Mouse (Mus musculus) MEL (cell line): Measurements from ENCODE around the gene Cbs. TPM values are rescaled to one million over a fixed set of nuclear protein-coding genes. Genes with fewer than 3 reads are reported as not detected.

Experiments used
- DNase-seq: peaks from one replicate; pipeline ENCODE4 v3.0.0; 2011; ENCODE audit warnings: low read depth, low spot score
- H3K27ac ChIP-seq: 2 replicates; pipeline ENCODE4 v1.5.1; 2012; ENCODE audit warnings: low read depth, mild to moderate bottlenecking, control low read depth, low read length, moderate library complexity; ENCODE audit not compliant: control insufficient read depth
- H3K27me3 ChIP-seq, 2 experiments: fragments of 150-350 bp in 1 of 2; sonication (generic) in 1 of 2; 2 replicates each; pipeline ENCODE4 v1.6.1; 2012; ENCODE audit warnings: low read length in 2 of 2, mild to moderate bottlenecking in 2 of 2, improper control_type of control experiment in 1 of 2, moderate library complexity in 1 of 2; ENCODE audit not compliant: insufficient read depth in 2 of 2, control insufficient read depth in 1 of 2
- H3K36me3 ChIP-seq, 2 experiments: 2 replicates each; pipeline ENCODE4 v1.6.1; 2012 to 2014; ENCODE audit warnings: low read length in 2 of 2, improper control_type of control experiment in 1 of 2, inconsistent platforms in 1 of 2, mild to moderate bottlenecking in 1 of 2; ENCODE audit not compliant: insufficient read depth in 2 of 2, control insufficient read depth in 1 of 2
- H3K4me1 ChIP-seq, 2 experiments: fragments of 150-350 bp in 1 of 2; sonication (generic) in 1 of 2; 2 replicates each; pipeline ENCODE4 v1.6.1; 2012; ENCODE audit warnings: low read length in 2 of 2, improper control_type of control experiment in 1 of 2, mild to moderate bottlenecking in 1 of 2; ENCODE audit not compliant: insufficient read depth in 2 of 2, control insufficient read depth in 1 of 2
- H3K4me3 ChIP-seq, 2 experiments: fragments of 150-350 bp in 1 of 2; sonication (generic) in 1 of 2; 2 replicates each; pipeline ENCODE4 v1.5.1; 2012; ENCODE audit warnings: low read depth in 2 of 2, low read length in 2 of 2, mild to moderate bottlenecking in 2 of 2, moderate library complexity in 2 of 2, control low read depth in 1 of 2, improper control_type of control experiment in 1 of 2; ENCODE audit not compliant: control insufficient read depth in 1 of 2, insufficient read depth in 1 of 2
- H3K79me2 ChIP-seq: 2 replicates; pipeline ENCODE4 v1.6.1; 2012; ENCODE audit warnings: mild to moderate bottlenecking, low read length, moderate library complexity; ENCODE audit not compliant: control insufficient read depth, poor library complexity, insufficient read depth
- H3K9ac ChIP-seq: 2 replicates; pipeline ENCODE4 v1.6.1; 2012; ENCODE audit warnings: low read depth, mild to moderate bottlenecking, control low read depth, low read length, moderate library complexity; ENCODE audit not compliant: control insufficient read depth, poor library complexity, severe bottlenecking
- H3K9me3 ChIP-seq: fragments of 150-350 bp; sonication (generic); replicated peaks from 2 replicates; pipeline ENCODE4 v1.6.1; 2012; ENCODE audit warnings: mild to moderate bottlenecking, low read length, improper control_type of control experiment, moderate library complexity; ENCODE audit not compliant: insufficient read depth
- BHLHE40 ChIP-seq: IDR thresholded peaks from 2 replicates; pipeline ENCODE4 v1.6.1; 2012; ENCODE audit warnings: low read depth, mild to moderate bottlenecking, inconsistent platforms, low read length, improper control_type of control experiment, borderline replicate concordance
- EP300 ChIP-seq, 2 experiments: IDR thresholded peaks; 2 replicates each; pipeline ENCODE4 v1.6.1; 2011; ENCODE audit warnings: improper control_type of control experiment in 2 of 2, low read length in 2 of 2, low read depth in 1 of 2, mild to moderate bottlenecking in 1 of 2
- ETS1 ChIP-seq: IDR thresholded peaks from 2 replicates; pipeline ENCODE4 v1.6.1; 2012; ENCODE audit warnings: low read depth, mild to moderate bottlenecking, inconsistent platforms, low read length, improper control_type of control experiment, moderate library complexity
- GATA1 ChIP-seq: IDR thresholded peaks from 2 replicates; pipeline ENCODE4 v1.6.1; 2011; ENCODE audit warnings: low read depth, low read length, improper control_type of control experiment
- HCFC1 ChIP-seq: IDR thresholded peaks from 2 replicates; pipeline ENCODE4 v1.6.1; 2012; ENCODE audit warnings: low read depth, mild to moderate bottlenecking, inconsistent platforms, low read length, improper control_type of control experiment, moderate library complexity
- MAFK ChIP-seq: IDR thresholded peaks from 2 replicates; pipeline ENCODE4 v1.6.1; 2011; ENCODE audit warnings: low read depth, mild to moderate bottlenecking, low read length, improper control_type of control experiment, borderline replicate concordance
- MAX ChIP-seq: IDR thresholded peaks from 2 replicates; pipeline ENCODE4 v1.6.1; 2011; ENCODE audit warnings: low read length, improper control_type of control experiment
- MAZ ChIP-seq: IDR thresholded peaks from 2 replicates; pipeline ENCODE4 v1.6.1; 2012; ENCODE audit warnings: low read depth, mild to moderate bottlenecking, inconsistent platforms, low read length, improper control_type of control experiment
- NRF1 ChIP-seq: IDR thresholded peaks from 2 replicates; pipeline ENCODE4 v1.6.1; 2014; ENCODE audit warnings: low read depth, mild to moderate bottlenecking, inconsistent platforms, low read length, improper control_type of control experiment, moderate library complexity; ENCODE audit not compliant: poor library complexity, insufficient read depth, severe bottlenecking
- POLR2AphosphoS2 ChIP-seq: IDR thresholded peaks from 2 replicates; pipeline ENCODE4 v1.6.1; 2011; ENCODE audit warnings: low read length, improper control_type of control experiment
- POLR2AphosphoS5 ChIP-seq: IDR thresholded peaks from 2 replicates; pipeline ENCODE4 v1.6.1; 2012; ENCODE audit warnings: low read depth, borderline replicate concordance, mild to moderate bottlenecking, inconsistent platforms, low read length, moderate library complexity, mixed read lengths
- RAD21 ChIP-seq: IDR thresholded peaks from 2 replicates; pipeline ENCODE4 v1.6.1; 2011; ENCODE audit warnings: mild to moderate bottlenecking, low read depth, low read length, improper control_type of control experiment
- RCOR1 ChIP-seq: IDR thresholded peaks from 2 replicates; pipeline ENCODE4 v1.6.1; 2012; ENCODE audit warnings: low read depth, mild to moderate bottlenecking, inconsistent platforms, low read length, improper control_type of control experiment
- TBP ChIP-seq: IDR thresholded peaks from 2 replicates; pipeline ENCODE4 v1.8.0; 2011; ENCODE audit warnings: low read depth, low read length, improper control_type of control experiment
- UBTF ChIP-seq: IDR thresholded peaks from 2 replicates; pipeline ENCODE4 v1.6.1; 2012; ENCODE audit warnings: low read depth, mild to moderate bottlenecking, inconsistent platforms, low read length, improper control_type of control experiment, moderate library complexity, borderline replicate concordance; ENCODE audit not compliant: insufficient read depth
- USF1 ChIP-seq: IDR thresholded peaks from 2 replicates; pipeline ENCODE4 v1.6.1; 2014; ENCODE audit warnings: low read depth, mild to moderate bottlenecking, inconsistent platforms, low read length, improper control_type of control experiment, moderate library complexity
- USF2 ChIP-seq, 2 experiments: IDR thresholded peaks; 2 replicates each; pipeline ENCODE4 v1.6.1; 2011 to 2012; ENCODE audit warnings: improper control_type of control experiment in 2 of 2, low read length in 2 of 2, borderline replicate concordance in 1 of 2, inconsistent platforms in 1 of 2, low read depth in 1 of 2, mild to moderate bottlenecking in 1 of 2; ENCODE audit not compliant: insufficient read depth in 1 of 2
- ZKSCAN1 ChIP-seq: IDR thresholded peaks from 2 replicates; pipeline ENCODE4 v1.6.1; 2012; ENCODE audit warnings: low read depth, mild to moderate bottlenecking, inconsistent platforms, low read length, improper control_type of control experiment, moderate library complexity
- polyA plus RNA-seq, 2 experiments: library from polyadenylated mRNA; stranded (reverse) in 1 of 2; unstranded in 1 of 2; fragments of >175 nt in 1 of 2; fragments of >200 nt in 1 of 2; gene quantifications; 2 replicates each; pipeline versions ENCODE4 v1.2.1 to v1.2.4; 2012; ENCODE audit warnings: low replicate concordance in 2 of 2, low read depth in 1 of 2; ENCODE audit not compliant: insufficient read length in 2 of 2, insufficient read depth in 1 of 2, missing spikeins in 1 of 2
- total RNA-seq: library from RNA; depleted of rRNA; stranded (reverse); fragments of 300-350 nt; gene quantifications from 2 replicates; pipeline ENCODE4 v1.2.3, GENCODE M21; 2012

The Cbs gene
- total and polyA plus RNA-seq, 3 experiments = 13.7 to 16.8 TPM; not detected in 1

DNA sequence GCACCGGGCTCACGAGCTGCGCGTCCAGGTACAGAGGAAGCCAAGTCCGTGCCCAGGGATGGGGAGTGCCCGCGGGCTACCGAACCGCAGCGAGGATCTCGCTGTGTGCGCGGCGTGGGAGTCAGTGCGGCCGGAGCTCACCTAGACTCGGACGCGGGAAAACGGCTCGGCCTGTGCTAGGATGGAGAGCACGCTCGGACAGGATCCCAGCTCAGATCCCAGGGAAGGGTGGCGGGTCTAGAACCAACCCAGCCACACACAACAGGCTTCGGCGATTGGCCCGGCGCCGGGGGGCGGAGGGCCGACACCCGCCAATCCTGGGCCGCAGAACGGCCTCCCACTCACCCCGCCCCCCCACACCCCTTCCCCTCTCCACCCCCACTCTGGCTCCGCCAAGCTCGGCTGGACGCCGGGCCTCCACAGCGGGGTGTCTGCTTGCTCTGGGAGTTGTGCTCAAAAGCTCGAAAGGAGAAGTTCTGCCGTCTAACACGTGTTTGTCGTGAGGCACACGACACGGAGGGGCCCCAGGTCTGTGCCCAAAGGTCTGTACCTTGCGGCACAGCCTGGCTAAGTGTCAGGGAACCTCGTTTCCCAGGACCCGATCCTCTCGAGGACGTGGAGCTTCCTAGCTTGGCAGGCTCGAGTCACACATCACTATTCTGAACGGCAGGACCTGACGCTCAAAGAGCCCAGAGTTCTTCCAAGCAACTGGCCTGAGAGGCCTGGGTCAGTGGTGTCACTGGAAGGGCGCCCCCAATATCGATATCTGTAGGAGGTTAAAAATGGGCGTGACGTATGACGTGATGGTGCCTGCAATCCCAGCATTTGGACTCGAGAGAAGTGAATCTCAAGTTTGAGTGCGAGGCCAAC, at the start of gene Cbs (continued):
- TF ChIP-seq MAFK (no peak), USF2 (IDR thresholded peaks at IDR 0.05; ENCODE audit: borderline replicate concordance in 1 of 2, insufficient read depth in 1 of 2, low read depth in 1 of 2, low read length in 2 of 2) (0 out of 4 replicates have a peak, but pooled peaks of 1 of the 2 experiments have one; percentile 12), RAD21 (no peak), MAZ (peak; percentile 74; the same call in 1 of the 2 replicates)

DNA sequence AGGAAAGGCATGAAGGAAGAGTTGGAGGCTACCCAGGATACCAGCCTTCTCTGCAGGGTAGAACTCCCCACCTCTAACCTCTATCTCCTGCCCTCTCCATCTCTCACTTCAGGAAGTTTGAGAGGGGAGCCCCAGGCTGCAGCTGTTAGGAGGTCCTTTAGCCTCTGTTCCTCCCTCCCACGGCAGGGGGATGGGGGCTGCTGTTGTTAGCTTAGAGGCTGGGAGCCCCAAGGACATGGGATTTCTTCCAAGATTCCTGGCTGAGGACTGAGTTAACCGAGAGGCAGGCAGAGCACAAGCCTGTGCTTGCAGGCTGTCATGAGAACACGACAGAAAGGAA, 49.2 kb upstream of the Cbs start:
- H3K79me2 ChIP-seq = no peaks in the 10 kb centered on the region
- no peaks in the 10 kb centered on the region for H3K9me3 ChIP-seq
- H3K27me3 ChIP-seq = no peaks in the 10 kb centered on the region; a peak in 1 of 4 replicates
- no peak overlapping the region for H3K9ac ChIP-seq
- no peak overlapping the region for H3K4me3 ChIP-seq
- no peak for TF ChIP-seq RAD21
- TF ChIP-seq RCOR1 = no peak
- no peak for TF ChIP-seq HCFC1
- no peak for TF ChIP-seq ETS1
- no peak for TF ChIP-seq GATA1
- TF ChIP-seq UBTF = no peak
- TF ChIP-seq MAX = no peak
- TF ChIP-seq TBP = no peak
- no peak for TF ChIP-seq USF1
- TF ChIP-seq BHLHE40 = no peak
- no peak for TF ChIP-seq POLR2AphosphoS5
- TF ChIP-seq POLR2AphosphoS2 = no peak
- TF ChIP-seq ZKSCAN1 = no peak
- TF ChIP-seq EP300 (IDR thresholded peaks at IDR 0.05; ENCODE audit: low read depth in 1 of 2, low read length in 2 of 2) = no peak
- no peak for TF ChIP-seq MAZ
- no peak for TF ChIP-seq NRF1
- no peak for TF ChIP-seq USF2 (IDR thresholded peaks at IDR 0.05; ENCODE audit: borderline replicate concordance in 1 of 2, insufficient read depth in 1 of 2, low read depth in 1 of 2, low read length in 2 of 2)
- H3K27ac ChIP-seq = no peak overlapping the region
- no peak for DNase-seq
- no peaks in the 10 kb centered on the region for H3K36me3 ChIP-seq
- H3K4me1 ChIP-seq = no peaks in the 10 kb centered on the region
